Mouse (Mus musculus) cerebellum, adult 2 months (tissue): Measurements from ENCODE around the gene Xpo5.

ENCODE experiments used
- CTCF ChIP-seq: fragments of 200-500 bp; IDR thresholded peaks from 2 replicates; pipeline ENCODE4 v1.5.1; 2011; ENCODE audit warnings: low read depth, mild to moderate bottlenecking, control low read depth, low read length, moderate library complexity, borderline replicate concordance; ENCODE audit not compliant: insufficient read depth
- POLR2A ChIP-seq: fragments of 200-500 bp; IDR thresholded peaks from 2 replicates; pipeline ENCODE4 v1.6.1; 2011; ENCODE audit warnings: low read length, control low read depth, borderline replicate concordance; ENCODE audit not compliant: insufficient read depth

GRCm38 (mm10) chr17:46182273-46182672 is 20.3 kb upstream of the Xpo5 start:
- TF ChIP-seq POLR2A (no peak), CTCF (no peak)
